Mouse (Mus musculus) mature B cell (primary cell): ENCODE data around the gene Gm43552.
"Not testable (repeated sequence)": the region's sequence is repeated elsewhere in the genome, so short reads cannot be mapped to it uniquely, and the experiment has no call there.

Source experiments
- in situ Hi-C: fragments of 300-500 bp; cut with MboI; formaldehyde crosslinking; loops from 2 replicates; pipeline ENCODE4 v1.14.3; 2019

Gm43552 gene

DNA sequence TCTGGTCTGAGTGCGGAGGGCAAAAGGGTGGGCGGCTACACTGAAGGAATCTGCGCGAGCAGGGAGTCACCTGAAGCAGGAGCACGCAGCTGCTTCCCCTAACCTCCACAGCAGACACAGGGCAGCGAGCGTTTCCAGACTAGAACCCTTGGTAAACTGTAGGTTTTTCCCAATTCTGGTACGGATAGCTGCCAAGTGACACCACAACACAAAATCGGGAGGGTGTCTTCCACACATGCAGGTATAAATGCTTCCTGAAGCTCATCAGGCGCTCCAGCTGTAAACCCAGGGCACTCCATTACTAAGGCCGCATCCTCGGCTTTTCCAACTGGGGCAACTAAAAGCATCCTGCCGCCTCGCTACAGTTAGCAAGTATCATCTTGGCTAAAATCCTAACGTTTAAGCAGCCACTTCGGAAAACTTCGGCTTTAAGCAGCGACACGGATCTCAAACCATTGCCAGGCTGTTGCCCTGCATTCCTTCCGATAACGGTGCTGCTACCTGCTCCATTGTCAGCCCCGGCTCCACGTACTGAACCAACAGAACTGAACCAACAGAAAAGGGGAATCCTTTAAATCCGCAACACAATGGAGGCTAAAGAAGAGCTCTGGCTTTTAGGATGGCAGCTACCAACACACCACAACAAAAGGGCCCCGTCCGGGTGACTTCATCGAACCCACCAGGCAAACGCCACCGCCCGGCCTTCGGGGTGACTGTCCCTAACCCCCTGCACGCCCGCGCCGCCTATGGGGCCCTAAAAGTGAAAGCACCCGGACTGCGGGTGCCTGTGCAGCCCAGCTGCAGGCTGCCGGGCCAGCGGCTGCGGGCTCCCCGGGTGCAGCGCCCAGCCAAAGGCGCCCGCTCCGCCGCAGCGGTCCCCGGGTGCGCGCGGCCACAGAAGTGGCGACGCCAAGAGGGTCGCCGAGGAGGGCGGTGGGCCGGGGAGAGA is 592 bp downstream of the Gm43552 start:
- in situ Hi-C loops = loop anchor here (5.0 kb wide), 1 partner anchor 35 kb away; no protein-coding TSS in a partner anchor

DNA sequence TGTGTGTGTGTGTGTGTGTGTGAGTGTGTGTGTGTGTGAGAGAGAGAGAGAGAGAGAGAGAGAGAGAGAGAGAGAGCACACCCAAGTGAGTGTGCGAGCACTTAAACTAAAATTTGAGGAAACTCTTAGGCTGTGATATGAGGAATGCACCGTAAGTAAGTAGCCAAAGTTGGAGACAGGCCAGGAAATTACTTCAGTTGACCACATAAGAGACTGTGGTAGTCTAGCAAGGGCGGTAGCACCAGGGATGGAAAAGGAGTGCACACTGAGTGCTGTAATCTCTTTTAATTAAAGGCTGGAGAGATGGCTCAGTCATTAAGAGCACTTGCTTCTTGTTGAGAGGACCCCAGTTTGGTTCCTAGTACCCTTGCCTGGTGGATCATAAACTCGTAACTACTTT is 2.8 kb downstream of the Gm43552 start:
- in situ Hi-C loops = loop anchor here (5.0 kb wide), 1 partner anchor 37 kb away; no protein-coding TSS in a partner anchor

DNA sequence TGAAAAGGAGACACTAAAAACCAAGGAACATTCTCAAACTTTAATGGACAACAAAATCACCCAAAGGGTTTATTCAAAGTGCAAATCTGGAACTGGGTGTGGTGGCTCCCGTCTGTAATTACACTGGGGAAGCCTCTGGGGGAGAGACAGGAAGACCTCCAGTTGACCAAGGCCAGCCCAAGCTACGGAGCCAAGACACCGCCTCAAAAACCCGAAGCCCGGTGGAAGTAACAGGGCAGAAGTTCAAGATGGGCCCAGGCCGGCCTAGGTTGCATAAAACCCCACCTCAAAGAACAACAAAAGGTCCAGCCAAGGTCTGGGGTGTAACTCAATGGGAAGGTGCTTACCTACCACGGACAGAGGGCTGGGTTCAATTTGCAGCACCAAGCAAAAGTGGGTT is 3.9 kb downstream of the Gm43552 start:
- in situ Hi-C loops = no loop called here

DNA sequence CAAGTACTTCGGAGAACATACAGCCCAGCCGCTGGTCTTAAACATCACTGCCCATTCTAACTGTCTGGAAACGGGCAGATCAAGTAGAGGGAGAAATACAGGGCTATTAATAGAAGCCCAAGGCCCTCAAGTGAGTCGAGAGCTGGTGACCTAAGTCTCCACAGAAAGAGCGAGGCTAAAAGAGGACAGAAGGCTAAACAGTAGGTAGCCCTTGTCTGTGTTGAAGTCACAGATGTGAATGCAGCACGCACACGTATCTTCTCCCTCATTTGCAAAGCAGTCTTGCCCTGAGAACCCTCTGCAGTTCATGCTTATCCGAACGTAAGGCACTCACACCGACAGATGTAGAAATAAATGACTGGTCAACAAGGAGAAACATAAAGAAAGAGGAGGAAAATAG is 5.3 kb downstream of the Gm43552 start:
- in situ Hi-C loops = no loop called here

DNA sequence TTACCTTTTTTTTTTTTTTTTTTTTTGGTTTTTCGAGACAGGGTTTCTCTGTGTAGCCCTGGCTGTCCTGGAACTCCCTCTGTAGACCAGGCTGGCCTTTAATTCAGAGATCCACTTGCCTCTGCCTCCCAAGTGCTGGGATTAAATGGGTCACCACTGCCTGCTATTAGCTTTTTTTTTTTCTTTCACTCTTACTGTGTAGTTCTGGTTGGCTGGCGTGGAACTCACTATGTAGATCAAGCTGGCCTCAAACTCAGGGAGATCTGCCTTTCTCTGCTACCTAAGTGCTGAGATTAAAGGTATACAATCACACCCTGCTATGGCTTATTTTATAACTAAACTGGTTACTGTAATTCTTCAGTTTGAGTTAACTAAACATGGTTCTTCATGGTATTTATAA is 6.1 kb downstream of the Gm43552 start:
- in situ Hi-C loops = no loop called here

DNA sequence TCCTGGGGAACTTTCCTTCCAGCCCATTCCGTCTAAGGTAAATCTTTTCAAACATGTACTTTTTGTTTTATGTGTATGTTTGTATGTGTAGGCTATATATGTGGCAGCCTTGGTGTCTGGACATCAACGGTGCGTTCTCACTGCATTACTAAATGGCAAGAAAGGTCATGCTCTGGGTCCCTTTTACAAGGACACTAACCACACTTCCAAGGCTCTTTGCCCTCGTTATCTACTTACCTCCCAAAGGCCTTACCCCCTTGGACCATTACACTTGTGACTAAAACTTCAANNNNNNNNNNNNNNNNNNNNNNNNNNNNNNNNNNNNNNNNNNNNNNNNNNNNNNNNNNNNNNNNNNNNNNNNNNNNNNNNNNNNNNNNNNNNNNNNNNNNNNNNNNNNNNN is 9.6 kb downstream of the Gm43552 start:
- in situ Hi-C loops = no loop called here

DNA sequence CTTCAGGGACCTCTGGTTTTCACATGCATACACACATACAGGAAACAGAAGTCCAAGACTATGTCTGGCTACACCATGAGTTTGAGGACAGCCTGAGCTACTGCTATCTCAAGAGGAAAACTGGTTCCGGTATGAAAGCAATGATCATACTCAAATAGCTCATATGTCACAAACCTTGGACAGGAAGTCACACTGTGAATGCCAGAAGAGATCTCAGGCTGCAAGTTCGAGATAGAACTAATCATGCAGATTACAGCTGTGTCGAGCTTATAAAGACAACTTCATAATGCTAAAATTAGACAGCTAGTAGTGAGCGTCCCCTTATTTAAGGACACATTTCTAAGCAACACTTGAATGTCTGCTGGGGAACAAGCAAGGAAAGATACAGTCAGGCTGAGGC is 12.1 kb downstream of the Gm43552 start:
- in situ Hi-C loops = no loop called here

DNA sequence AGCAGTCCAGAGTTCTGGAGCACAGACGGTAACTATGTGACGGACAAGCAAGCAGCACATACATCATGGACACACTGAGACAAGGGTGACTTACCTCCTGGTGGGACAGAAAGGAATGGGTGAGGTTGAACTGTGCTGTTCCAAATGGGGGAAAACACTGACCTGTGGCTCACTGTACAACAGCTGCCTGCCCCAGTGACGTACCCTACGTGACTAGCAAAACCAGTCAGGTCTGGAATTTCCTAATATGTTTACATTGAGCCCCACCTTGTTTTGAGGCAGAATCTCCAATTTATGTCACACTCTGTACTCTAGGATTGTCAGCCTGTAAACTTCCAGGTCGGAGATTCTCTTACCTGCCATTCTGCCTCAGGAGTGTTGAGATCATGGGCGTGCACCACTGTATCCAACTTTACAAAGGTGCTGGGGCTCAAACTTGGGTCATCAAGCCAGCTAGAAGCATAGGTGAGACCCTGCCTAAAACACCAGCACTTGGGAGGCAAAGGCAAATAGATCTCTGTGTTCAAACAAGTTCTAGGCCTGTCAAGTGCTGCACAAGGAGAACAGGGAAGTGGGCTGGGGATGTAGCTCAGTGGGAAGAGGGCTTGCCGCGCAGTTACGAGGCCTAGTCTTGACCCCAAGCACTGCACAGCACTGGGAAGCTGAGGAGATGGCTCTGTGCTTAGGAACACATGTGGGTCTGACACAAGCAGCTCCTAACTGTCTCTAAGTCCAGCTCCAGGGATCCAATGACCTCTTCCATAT is 12.8 kb downstream of the Gm43552 start:
- in situ Hi-C loops = no loop called here

DNA sequence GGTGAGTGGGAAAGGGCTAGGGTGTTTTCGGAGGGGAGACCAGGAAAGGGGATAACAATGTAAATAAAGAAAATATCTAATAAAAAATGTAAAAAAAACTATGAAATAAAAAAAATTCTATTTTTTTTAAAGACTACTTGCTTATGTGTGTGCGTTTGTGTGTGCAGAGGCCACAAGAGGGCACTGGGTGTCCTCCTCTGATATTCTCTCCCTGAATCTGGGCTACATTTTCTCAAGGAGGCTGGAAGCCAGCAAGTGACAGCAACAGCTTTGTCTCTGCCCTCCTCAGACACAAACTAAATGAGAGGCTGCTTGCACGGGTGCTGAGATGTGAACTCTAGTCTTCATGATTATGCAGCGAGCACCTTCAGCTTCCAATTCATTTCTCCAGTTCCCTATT is 14.4 kb downstream of the Gm43552 start:
- in situ Hi-C loops = no loop called here

DNA sequence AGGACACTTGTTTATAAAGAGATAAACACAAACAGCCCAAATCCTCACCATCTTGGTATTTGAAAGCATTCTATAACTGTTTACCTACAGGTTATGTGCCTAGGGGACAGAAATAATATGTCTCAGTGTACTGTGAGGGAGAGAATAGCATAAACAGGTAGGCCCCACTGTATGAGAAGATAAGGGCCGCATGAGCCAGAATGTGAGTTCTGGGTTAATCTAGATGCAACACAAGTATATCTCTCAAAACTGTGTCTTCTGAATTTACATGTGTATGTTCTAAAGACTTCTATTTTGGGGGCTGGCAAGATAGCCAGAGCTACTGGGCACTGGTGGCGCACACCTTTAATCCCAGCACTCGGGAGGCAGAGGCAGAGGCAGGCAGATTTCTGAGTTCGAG is 15.9 kb downstream of the Gm43552 start:
- in situ Hi-C loops = not testable (repeated sequence)

DNA sequence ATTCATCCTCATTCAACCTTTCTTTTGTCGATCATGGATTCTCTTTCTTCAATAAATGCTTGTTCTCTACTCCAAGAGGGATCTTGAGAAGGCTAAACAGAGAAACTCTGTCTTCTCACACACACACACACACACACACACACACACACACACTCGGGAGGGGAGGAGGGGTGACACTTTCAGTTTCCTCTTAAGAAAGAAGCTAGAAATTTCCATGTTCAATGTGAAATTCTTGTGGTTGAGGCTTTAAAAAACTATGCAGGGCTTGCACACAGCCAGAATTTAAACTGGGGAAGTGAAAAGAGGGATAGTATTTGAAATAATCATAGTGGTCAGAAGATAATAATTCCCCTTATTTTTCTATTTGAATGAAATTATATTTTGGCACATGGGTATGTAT is 16.8 kb downstream of the Gm43552 start:
- in situ Hi-C loops = no loop called here

DNA sequence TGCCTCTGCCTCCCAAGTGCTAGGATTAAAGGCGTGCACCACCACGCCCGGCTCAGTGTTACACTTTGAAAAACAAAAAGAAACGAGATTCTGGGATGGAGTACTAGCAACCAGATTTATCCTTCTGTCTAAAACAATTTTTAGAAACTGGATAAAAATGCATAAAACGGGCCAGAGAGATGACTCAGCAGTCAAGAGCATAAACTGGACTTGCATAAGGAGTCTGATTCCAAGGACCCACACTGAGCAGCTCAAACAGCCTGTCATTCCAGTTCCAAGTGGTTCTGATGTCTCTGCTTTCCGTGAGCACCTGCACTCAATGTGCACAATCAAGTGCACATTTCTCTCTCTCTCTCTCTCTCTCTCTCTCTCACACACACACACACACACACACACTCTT is 22.9 kb downstream of the Gm43552 start:
- in situ Hi-C loops = no loop called here

DNA sequence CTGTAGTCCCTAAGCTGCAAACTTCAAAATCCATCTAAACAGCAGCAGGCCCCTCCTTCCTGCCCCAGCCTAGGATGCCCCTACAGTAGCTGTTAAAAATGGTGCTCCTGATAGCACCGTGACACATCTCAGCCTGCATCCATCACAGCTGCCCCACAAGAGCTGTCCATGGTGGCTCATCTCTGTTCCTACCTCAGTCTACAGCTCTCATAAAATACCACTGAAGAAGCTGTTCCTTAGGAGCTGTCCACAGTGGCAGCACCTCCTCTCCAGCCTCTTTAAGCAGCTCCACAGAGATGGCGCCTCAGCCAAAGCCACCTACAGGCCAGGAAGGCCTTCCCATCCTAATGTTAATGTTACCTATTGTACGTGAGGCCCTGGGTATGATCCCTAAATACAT is 25.7 kb downstream of the Gm43552 start:
- in situ Hi-C loops = no loop called here

DNA sequence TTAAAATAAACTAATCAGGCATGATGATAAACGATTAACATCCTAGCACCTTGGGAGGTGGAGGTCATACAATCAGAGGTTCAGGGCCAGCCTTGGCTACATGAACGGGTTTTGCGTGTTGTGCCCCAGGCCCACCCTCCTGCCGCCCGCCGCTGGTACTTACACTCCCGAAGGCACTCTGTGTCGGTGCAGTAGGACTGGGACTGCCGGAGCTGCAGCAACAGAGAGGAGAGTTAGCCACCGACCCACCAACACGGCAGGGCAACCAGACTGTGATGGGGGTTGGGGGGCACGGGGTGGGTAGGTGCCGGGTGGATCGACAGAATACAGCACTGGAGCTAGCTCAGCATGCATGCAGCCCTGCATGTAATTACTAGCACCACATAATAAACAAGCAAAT is 32.3 kb downstream of the Gm43552 start:
- in situ Hi-C loops = no loop called here

DNA sequence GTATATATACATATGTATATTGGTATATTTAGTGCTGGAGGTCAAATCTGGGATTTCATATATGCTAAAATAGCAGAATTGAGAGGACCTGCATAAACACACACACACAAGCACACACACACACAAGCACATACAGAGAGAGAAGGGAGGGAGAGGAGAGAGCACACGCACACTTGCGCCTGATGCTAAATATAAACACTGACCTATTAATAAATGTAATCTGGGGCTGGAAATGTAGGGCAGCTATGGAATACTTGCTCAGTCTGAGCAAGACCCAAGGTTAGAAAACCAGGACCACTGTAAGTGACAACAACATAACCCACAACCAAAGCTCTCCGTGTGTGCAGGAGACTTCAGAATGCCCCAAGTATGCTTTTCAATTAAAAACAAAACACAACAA is 33.2 kb downstream of the Gm43552 start:
- in situ Hi-C loops = no loop called here

DNA sequence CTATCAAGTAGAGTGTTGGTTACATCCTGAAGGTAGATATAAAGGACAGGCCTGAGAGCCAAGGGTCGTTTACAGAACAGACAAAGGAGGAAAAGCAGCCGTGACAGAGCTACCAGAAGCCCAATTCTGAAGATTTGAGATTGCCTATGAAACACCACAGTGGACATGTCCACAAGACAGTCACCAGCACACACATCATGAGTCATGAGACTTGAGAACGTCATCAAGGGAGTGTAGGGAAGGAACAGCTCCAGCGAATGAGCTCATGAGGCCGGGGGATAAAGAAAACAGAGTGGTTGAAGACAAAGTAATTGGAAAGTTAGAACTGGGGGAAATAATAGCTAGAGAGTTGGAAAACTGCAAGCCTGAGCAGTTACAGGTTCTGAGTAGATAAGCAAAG is 34.8 kb downstream of the Gm43552 start:
- in situ Hi-C loops = no loop called here

DNA sequence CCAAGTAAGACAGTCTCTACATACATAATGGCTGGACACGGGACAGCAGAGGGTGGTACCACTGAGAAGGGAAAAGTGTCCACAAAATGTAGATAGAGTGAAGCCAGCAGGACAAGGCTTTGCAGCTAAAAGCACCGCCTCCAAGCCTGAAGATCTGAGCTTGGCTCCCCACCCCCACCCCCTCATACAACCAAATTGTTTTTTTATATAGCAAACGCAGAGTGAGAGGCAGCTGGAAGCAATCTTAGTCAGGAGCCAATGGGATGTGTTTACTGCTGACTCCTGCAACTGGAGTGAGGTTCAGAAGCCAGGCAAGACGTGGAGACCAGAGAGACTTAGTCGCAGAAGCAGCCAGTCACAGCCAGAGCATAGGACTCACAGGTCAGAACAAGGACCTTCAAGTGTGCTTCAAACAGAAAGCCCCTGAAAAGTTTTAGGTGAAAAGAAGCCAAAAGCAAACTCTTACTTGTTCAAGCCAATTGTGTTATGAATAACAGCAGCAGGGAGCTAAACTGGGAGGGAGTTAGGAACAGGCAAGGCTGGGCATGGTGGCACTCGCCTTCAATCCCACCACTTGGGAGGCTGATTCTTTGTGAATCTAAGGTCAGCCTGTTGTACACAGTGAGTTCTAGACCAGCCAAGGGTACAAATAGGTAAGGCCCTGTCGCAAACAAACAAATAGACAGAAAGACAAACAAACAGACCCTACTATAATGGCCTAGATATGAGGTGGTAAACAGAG is 35.4 kb downstream of the Gm43552 start:
- in situ Hi-C loops = no loop called here

DNA sequence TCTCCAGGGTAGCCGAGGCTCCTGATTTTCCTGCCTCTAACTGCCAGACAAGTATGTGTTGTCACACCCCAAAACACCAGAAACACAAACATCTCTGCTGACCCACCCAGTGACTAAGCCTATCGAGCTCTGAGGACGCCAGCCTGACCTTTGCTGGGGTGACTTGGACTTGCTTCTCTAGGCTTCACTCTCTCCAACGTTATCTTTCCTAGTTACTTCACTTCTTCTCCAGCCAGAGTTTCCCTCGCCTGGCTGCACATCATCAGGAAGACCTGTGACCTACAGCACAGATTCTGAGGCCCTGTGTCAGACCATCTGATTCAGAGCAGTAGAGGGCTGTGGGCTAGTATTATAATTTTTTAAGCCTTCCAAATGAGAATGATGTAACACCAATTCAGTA is 37.9 kb downstream of the Gm43552 start:
- in situ Hi-C loops = no loop called here

DNA sequence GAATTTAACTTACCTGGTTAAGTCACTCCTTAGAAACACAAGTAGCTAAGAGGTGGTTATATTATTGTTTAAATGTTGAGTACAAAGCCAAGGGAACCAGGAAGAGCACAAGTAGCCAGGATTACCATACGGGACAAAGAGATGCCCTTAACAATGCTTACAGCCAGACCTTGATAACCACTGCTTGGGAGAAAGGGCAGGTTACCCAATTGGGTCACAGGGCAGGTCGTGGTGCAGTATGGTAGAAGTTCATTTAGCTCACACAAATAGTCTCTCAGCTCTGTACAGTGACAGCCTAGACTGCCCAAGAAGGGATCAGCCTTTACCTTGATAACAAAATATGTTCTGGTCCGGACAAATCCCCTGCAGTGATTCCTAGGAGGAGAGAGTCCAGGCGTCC is 43.7 kb downstream of the Gm43552 start:
- in situ Hi-C loops = no loop called here

DNA sequence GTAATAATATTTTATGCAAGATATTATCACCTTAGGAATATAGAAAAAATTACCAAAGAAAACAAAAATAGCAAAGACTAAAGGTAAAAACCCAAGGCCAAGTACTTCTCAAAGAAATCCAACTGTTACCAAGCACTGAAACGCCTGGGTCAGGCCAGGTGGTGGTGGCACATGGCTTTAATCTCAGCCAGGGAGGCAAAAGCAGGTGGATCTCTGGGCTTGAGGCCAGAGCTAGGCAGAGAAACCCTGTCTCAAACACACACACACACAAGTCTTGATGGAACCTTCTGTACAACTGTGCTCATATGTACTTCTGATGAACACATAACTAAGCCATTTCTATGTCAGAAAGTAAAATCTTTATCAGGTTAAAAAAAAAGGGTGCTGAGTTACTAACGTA is 44.8 kb downstream of the Gm43552 start:
- in situ Hi-C loops = no loop called here

DNA sequence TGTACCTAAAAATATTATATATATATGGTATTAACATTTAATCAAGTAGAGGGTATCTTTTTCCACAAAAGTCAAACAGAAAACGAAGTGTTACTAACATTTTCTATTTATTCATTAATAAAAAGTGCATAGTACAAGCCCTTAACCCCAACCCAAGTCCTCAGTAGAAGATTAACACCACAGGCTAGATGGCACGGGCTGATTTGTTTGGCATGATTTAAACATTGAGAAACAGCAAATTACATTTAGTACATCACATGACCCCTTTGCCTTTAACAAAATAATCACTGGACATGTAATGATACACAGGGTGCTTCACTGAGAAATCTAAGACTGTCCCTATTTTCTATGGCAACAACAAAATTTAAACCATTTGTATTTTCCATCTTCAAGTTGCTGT is 45.9 kb downstream of the Gm43552 start:
- in situ Hi-C loops = no loop called here

DNA sequence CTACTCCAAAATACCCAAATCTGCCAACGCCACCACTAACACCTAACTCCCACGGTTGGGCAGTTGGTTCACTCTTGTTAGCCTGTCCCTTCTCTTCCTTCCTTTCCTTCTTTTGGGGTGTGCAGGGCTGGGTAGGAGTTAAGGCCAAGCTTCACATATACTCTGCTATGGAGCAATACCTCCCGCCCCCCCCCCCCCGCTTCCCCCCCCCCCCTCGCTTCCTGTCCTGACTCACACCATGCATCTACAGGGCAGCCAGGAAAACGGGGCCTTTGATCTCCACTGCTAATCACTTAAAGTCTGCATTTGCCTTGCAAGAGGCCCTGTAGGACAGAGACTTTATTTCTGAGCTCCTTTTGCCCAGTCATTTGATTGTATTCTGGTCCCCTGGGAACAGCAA is 47.7 kb downstream of the Gm43552 start:
- in situ Hi-C loops = no loop called here
